ENCODE assay signal across 10 mouse cellular contexts in the genomic region with DNA sequence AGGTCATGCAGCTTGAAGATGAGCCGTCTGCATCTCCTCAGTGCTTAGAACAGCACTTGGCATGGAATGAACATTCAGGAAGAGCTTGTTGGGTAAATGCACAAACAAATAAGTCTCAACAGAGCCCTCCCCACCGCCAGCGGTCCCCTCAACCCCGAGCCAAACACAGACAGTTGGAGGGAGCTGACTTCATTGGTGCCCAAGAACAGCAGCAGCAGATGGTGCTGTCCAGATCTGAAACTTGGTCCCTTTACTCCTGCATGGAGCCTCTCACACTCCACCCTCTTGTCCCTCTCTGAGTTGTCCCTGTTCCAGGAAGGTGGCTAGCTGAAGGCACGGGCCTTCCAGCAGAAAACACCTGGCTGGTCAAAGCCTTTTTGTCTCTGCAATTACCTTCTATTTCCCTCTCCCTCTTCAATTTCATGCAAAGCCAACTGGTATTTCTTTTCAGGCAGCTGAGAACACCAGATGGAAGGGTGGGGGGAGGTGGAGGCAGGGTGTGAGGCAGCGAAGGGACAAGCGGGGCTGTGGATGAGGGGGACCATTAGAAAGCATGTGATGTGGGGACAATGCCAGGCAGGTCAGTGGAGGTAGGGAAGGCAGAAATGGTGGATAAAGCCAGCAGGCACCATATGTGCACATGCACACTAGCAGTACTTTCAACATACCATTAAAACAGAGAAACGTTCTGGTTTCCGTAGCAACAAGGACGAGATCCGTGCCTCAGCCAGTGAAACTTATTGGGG.
A peak's percentile ranks its signal among the peaks of the same experiment; 100 is the strongest.
DNase-seq lines count a peak whose midpoint lies in the region; ATAC-seq lines count a peak whose summit lies in the region.
"Had no signal": no experiment of that assay in that cellular context is flagged by ENCODE, and none has a peak within 500 bp of the region (broad histone marks: within the 10 kb centered on the region; RNA-seq: fewer than 3 reads in every experiment).

No protein-coding gene starts in this region.

- H3K4me1 ChIP-seq in neural tube, embryonic 14.5 days (ENCODE audit: control insufficient read depth, insufficient read depth, low read length) = peaks cover 9% of the 10 kb centered on the region; the same call in 1 of the 2 replicates

- H3K4me3 ChIP-seq in neural tube, embryonic 14.5 days (ENCODE audit: low read depth, low read length) = no peak overlapping the region
- H3K4me3 ChIP-seq: myocyte had no signal

- H3K36me3 ChIP-seq in neural tube, embryonic 14.5 days (ENCODE audit: control insufficient read depth, insufficient read depth, low read length) = no peaks in the 10 kb centered on the region

- 50% methylated on average over 11 of the region's 11 CpGs for WGBS in neural tube, embryonic 14.5 days

- no peaks in the 10 kb centered on the region for H3K9me3 ChIP-seq in neural tube, embryonic 14.5 days (ENCODE audit: control insufficient read depth, low read length)

- H3K4me2 ChIP-seq in neural tube, embryonic 14.5 days (ENCODE audit: low read depth, low read length) = no peak overlapping the region

- peak; percentile 35 for DNase-seq in embryo, embryonic 11 days
- peak; percentile 32 to 49 for DNase-seq in frontal cortex, postnatal 25 days (ENCODE audit: low spot score in 2 of 2)
- DNase-seq in left cerebral cortex, adult 18-20 months (ENCODE audit: low spot score in 2 of 2) = peak; percentile 68 to 80
- DNase-seq in B cell, adult 2 months = no peak
- no peak for DNase-seq in natural killer cell, adult 2 months (ENCODE audit: low spot score in 2 of 2)
- DNase-seq: liver; thymus, postnatal 4 days had no signal

- ATAC-seq in neural tube, embryonic 14.5 days (ENCODE audit: low read depth) = 0 out of 2 replicates have a peak, but pooled peaks have one; percentile 16
- no peak for ATAC-seq in erythroid progenitor cell, adult 5-6 weeks (replicated peaks; ENCODE audit: low FRiP score, poor library complexity, severe bottlenecking)

- peak overlapping the region; percentile 18; the same call in 1 of the 2 replicates for H3K27ac ChIP-seq in neural tube, embryonic 14.5 days (ENCODE audit: low read depth, low read length)

- H3K27me3 ChIP-seq in neural tube, embryonic 14.5 days (ENCODE audit: control insufficient read depth, insufficient read depth, low read length) = no peaks in the 10 kb centered on the region

- H3K9ac ChIP-seq in neural tube, embryonic 14.5 days (replicated peaks; ENCODE audit: low read depth, low read length) = no peak overlapping the region

Comparison
In these comparisons a context has a peak if more than half of its experiments do, and no peak if none do; other contexts are left out.
1. DNase-seq: peak in embryo, embryonic 11 days (single experiment), frontal cortex, postnatal 25 days (2 of 2) and left cerebral cortex, adult 18-20 months (2 of 2); none in B cell, adult 2 months (0 of 2) and natural killer cell, adult 2 months (0 of 2).